Mouse (Mus musculus): Measurements from ENCODE around the gene Tenm3. TPM values are rescaled to one million over a fixed set of nuclear protein-coding genes. Genes with fewer than 3 reads are reported as not detected.

The Tenm3 gene
- polyA plus RNA-seq, 1 experiment from 2014 or later: 2.6 TPM

DNA sequence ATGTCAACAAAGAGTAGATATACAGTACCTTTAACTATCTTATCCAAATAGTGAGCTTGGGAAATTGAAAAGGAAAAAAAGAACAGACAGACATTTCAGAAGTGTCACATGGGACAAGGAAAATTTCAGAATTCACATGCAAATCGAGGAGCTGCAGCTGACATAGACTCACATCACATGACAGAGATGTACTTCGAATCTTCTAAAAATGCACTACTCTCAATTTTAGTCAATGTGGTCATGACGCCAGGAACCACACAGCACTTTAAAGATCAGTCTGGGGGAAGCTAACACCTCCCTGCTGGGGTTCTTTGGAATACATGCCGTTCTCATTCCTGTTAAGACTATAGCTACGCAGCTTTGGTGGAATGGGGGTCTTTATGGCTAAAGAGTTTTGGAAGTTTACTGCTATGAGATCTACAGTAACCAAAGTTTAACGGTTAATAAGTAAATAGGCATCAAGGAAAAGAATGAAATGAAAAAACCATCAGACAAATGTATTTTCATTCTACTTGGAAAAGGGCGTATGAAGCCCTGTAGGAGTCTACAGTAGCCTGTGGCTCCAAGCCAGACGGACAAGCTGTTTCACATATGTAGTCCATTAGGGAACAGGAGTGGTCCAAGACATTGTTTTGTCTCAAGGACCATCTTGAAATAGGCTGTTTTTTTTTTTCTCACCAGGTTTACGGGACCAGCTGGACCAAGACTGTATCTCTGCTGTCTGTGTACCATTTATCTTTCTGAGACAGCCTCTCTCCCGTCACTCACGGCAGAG, 530.4 kb downstream of the Tenm3 start:
- Histone ChIP-seq H3K27me3 (no peaks in the 10 kb centered on the region), H3K27ac (no peak overlapping the region), H3K9me3 (replicated peaks) (no peaks in the 10 kb centered on the region), H3K4me2 (no peak overlapping the region), H3K9ac (no peak overlapping the region), H3K36me3 (no peaks in the 10 kb centered on the region), H3K4me1 (replicated peaks) (no peaks in the 10 kb centered on the region), H3K4me3 (replicated peaks) (no peak overlapping the region)
- WGBS (ENCODE audit: insufficient replicate concordance): 67% methylated on average over 11 of the region's 11 CpGs
- no peak for ATAC-seq (ENCODE audit: low read depth)
- no peak for DNase-seq

DNA sequence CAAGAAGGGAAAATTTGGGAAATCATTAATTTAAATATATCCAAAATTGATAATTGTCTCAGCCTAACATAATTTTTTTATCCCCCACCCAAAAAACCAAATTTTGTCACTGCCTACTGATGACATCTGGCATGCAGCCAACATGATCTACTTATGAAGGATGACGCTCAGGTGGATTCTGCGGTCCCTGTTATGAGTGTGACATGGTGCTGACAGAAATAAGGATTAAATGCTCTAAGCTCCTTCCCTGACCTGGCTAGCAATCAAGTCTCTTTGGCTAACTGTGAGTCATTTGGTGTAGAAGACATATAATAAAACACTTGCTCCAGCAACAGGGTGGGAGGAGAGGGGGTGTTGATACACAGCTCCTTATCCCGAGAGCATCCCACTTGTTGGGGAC, 532.0 kb downstream of the Tenm3 start:
- no peaks in the 10 kb centered on the region for H3K27me3 ChIP-seq
- H3K9ac ChIP-seq: no peak overlapping the region
- WGBS (ENCODE audit: insufficient replicate concordance): 73% methylated on average over 3 of the region's 3 CpGs
- H3K4me3 ChIP-seq (replicated peaks): no peak overlapping the region
- H3K9me3 ChIP-seq (replicated peaks): no peaks in the 10 kb centered on the region
- H3K4me2 ChIP-seq: no peak overlapping the region
- H3K27ac ChIP-seq: no peak overlapping the region
- ATAC-seq (ENCODE audit: low read depth) (no peak), DNase-seq (no peak)
- H3K4me1 ChIP-seq (replicated peaks): no peaks in the 10 kb centered on the region
- H3K36me3 ChIP-seq: no peaks in the 10 kb centered on the region

DNA sequence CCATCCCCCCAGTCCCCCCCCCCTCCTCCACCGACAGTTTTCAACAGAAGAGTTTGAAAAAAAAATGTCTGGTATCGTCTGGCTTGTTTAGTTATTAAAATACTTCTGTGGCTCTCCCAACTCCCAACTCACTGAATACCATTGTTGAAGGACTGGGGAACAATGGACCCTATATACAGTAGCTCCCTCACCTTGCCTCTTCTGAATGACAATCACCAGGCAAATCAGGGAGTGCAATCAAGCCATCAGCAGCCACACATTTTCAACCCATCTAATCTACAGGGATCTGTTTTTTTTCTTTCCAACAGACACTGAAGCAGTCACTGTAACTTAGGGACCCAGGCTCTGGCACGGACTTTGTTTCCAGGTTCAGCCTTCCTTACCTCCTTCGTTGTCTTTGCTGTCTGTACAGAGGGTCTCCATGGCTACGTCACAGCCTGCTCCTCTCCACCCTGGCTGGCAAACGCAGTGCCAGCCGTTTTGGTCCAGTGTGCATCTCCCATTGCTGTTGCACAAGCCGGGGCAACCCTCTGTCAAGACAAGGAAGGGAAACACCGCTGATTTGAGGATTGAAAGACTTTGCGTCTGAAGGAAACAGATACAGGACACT, 533.4 kb downstream of the Tenm3 start:
- Histone ChIP-seq H3K4me3 (replicated peaks) (no peak overlapping the region), H3K9ac (no peak overlapping the region), H3K36me3 (no peaks in the 10 kb centered on the region), H3K27me3 (no peaks in the 10 kb centered on the region), H3K27ac (no peak overlapping the region), H3K4me2 (no peak overlapping the region), H3K9me3 (replicated peaks) (no peaks in the 10 kb centered on the region), H3K4me1 (replicated peaks) (no peaks in the 10 kb centered on the region)
- DNase-seq: no peak
- 60% methylated on average over 10 of the region's 10 CpGs for WGBS (ENCODE audit: insufficient replicate concordance)
- ATAC-seq (ENCODE audit: low read depth): no peak

DNA sequence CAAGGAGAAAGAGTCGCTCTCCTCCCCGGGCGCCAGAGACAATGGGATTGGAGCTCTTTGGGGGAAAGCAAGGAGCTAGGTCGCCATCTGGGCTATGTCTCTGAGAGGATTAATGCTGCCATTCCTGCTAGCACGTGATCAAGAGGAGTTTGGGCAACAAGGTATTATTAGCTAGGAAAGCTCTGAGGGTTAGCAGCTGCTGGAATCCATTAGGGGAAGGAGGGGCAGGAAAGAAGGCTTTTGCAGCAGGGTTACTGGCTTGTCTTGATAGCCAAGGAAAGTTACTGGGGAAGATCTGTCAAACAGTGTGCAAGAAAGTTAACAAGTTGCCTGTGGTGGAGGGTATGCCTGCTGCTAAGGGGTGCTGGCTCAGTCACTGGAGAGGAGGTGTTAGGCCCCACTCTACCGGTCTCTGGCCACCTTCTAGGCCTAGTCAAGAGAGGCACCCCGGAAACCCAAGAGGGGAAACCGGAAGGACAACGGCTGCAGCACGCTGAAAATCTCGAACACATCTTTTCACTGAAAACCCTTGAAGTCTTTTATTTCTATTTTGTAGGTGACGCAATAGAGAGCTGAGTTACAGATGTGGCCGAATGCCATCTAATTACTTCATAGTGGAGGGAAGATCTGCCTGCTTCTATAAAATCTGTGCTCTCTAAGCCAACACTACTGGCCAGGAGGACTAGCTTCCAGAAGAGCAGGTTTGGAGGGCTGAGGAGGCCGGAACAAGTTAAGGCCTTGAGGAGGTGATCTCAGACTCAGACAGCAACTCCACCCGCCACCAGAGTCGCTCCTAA, 534.4 kb downstream of the Tenm3 start:
- no peak overlapping the region for H3K4me2 ChIP-seq
- H3K9ac ChIP-seq: no peak overlapping the region
- H3K9me3 ChIP-seq (replicated peaks): no peaks in the 10 kb centered on the region
- DNase-seq (no peak), ATAC-seq (ENCODE audit: low read depth) (no peak)
- no peak overlapping the region for H3K4me3 ChIP-seq (replicated peaks)
- no peak overlapping the region for H3K27ac ChIP-seq
- H3K27me3 ChIP-seq: no peaks in the 10 kb centered on the region
- 52% methylated on average over 16 of the region's 16 CpGs for WGBS (ENCODE audit: insufficient replicate concordance)
- H3K4me1 ChIP-seq (replicated peaks): no peaks in the 10 kb centered on the region
- no peaks in the 10 kb centered on the region for H3K36me3 ChIP-seq

DNA sequence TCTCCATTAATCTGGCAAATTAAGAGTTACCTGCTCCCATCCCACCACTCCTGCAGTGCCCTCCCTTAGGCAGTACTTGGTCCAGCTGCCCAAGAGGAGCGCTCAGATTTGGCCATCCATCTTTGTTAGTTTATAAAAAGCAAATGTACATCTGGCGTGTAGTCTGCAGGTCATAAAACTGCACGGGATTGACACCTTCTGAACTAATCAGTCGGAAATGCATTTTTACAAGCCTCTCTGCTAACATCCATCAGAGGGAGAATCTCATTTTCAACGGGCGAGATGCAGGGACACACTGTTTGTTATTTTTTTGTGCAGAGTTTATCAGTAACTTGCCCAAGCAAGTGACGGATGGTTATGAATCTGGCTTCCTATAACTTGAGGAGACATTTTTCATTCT, 539.5 kb downstream of the Tenm3 start:
- Histone ChIP-seq H3K36me3 (no peaks in the 10 kb centered on the region), H3K27me3 (no peaks in the 10 kb centered on the region), H3K9me3 (replicated peaks) (no peaks in the 10 kb centered on the region), H3K9ac (no peak overlapping the region), H3K4me1 (replicated peaks) (no peaks in the 10 kb centered on the region), H3K4me2 (no peak overlapping the region), H3K27ac (no peak overlapping the region), H3K4me3 (replicated peaks) (no peak overlapping the region)
- no peak for ATAC-seq (ENCODE audit: low read depth)
- DNase-seq: no peak
- WGBS (ENCODE audit: insufficient replicate concordance): 62% methylated on average over 7 of the region's 7 CpGs

DNA sequence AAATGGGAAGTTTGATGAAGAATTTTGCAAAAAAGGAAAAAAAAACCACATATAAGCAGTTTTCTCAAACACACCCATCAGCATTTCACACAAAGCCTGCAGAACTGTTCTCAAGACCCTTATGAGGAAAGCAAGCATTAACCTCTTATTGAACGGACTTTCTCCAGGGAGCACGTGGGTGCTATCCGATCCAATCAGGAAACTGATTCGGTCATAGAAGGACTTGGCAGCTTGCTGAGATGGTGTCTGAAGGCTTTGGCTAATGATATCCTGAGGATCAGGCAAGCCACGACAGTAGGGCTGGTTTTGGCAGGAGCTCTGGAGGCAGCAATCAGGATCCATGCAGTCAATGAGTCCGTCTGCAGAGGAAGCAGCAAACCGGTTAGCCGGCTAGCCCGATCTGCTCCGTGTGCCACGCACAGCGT, 543.1 kb downstream of the Tenm3 start:
- Histone ChIP-seq H3K4me3 (replicated peaks) (no peak overlapping the region), H3K9me3 (replicated peaks) (no peaks in the 10 kb centered on the region), H3K4me2 (no peak overlapping the region), H3K9ac (no peak overlapping the region), H3K27me3 (no peaks in the 10 kb centered on the region), H3K27ac (no peak overlapping the region), H3K4me1 (replicated peaks) (no peaks in the 10 kb centered on the region), H3K36me3 (no peaks in the 10 kb centered on the region)
- ATAC-seq (ENCODE audit: low read depth): no peak
- no peak for DNase-seq
- 70% methylated on average over 12 of the region's 12 CpGs for WGBS (ENCODE audit: insufficient replicate concordance)

DNA sequence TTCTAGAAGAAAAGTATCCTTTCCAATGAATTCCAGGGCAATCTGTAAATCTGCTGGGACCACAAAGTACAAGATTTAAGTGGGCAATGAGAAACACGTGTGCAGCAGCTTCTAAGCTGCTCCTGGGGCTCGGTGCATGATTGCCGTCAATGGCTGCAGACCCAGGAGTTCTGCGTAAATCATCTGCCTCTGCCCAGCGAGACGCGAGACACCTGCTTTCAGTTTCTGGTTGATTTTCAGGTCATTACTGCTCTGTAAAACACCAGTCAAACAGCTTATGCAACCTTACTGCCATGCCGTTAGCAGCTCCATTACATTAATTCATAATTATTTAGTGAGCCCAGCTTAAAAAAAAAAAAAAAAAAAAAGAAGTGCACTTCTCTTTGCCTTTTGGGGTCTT, 543.7 kb downstream of the Tenm3 start:
- Histone ChIP-seq H3K27me3 (no peaks in the 10 kb centered on the region), H3K4me2 (no peak overlapping the region), H3K4me3 (replicated peaks) (no peak overlapping the region), H3K27ac (no peak overlapping the region), H3K36me3 (no peaks in the 10 kb centered on the region), H3K9me3 (replicated peaks) (0 out of 2 replicates have a peak, but pooled peaks cover 3% of the 10 kb centered on the region), H3K9ac (no peak overlapping the region), H3K4me1 (replicated peaks) (no peaks in the 10 kb centered on the region)
- WGBS (ENCODE audit: insufficient replicate concordance): 62% methylated on average over 8 of the region's 8 CpGs
- no peak for DNase-seq
- ATAC-seq (ENCODE audit: low read depth): no peak

DNA sequence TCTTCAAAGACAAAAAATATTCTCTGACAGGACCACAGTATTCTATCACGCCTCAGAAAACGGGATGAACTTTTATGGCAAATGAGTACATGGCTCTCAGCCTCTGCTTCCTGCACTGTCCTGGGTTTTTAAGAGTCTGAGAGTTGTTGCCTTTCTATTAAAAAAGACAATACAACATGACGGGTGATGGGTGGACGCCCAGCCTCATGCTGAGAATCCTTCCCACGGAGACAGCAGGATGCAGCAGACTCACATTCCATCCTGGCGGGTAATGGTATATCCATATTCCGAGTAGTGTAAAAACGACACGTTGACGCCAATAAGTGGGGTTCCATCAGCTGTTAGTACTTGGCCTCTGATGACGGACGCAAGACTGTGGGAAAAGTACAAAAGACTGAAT, 544.4 kb downstream of the Tenm3 start:
- H3K27me3 ChIP-seq: no peaks in the 10 kb centered on the region
- no peak overlapping the region for H3K4me3 ChIP-seq (replicated peaks)
- no peak overlapping the region for H3K9ac ChIP-seq
- no peaks in the 10 kb centered on the region for H3K4me1 ChIP-seq (replicated peaks)
- ATAC-seq (ENCODE audit: low read depth): no peak
- 0 out of 2 replicates have a peak, but pooled peaks cover 5% of the 10 kb centered on the region for H3K9me3 ChIP-seq (replicated peaks)
- H3K27ac ChIP-seq: no peak overlapping the region
- no peak for DNase-seq
- 71% methylated on average over 12 of the region's 12 CpGs for WGBS (ENCODE audit: insufficient replicate concordance)
- no peak overlapping the region for H3K4me2 ChIP-seq
- H3K36me3 ChIP-seq: no peaks in the 10 kb centered on the region

DNA sequence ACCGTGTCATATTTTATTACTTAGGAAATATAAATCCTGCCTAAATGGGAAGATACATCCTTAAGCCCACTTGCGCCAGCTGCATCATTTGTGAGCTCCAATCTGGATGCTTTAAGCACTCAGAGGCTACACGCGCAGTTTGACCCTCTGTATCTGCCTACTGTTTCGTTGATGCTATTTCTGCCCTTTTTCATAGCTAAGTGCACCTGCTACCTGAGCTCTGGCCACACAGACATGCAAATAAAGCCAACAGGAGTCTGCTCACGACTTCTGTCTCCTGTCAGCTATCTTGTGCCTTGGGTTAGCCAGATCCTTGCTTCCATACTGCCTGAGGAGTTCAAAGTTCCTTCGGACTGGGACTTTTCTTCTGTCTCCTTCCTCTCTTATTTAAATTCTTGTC, 547.4 kb downstream of the Tenm3 start:
- no peak overlapping the region for H3K4me3 ChIP-seq (replicated peaks)
- 65% methylated on average over 7 of the region's 7 CpGs for WGBS (ENCODE audit: insufficient replicate concordance)
- no peak for DNase-seq
- no peak overlapping the region for H3K27ac ChIP-seq
- no peaks in the 10 kb centered on the region for H3K4me1 ChIP-seq (replicated peaks)
- no peak overlapping the region for H3K9ac ChIP-seq
- no peaks in the 10 kb centered on the region for H3K27me3 ChIP-seq
- H3K36me3 ChIP-seq: no peaks in the 10 kb centered on the region
- 0 out of 2 replicates have a peak, but pooled peaks cover 5% of the 10 kb centered on the region for H3K9me3 ChIP-seq (replicated peaks)
- no peak for ATAC-seq (ENCODE audit: low read depth)
- no peak overlapping the region for H3K4me2 ChIP-seq

DNA sequence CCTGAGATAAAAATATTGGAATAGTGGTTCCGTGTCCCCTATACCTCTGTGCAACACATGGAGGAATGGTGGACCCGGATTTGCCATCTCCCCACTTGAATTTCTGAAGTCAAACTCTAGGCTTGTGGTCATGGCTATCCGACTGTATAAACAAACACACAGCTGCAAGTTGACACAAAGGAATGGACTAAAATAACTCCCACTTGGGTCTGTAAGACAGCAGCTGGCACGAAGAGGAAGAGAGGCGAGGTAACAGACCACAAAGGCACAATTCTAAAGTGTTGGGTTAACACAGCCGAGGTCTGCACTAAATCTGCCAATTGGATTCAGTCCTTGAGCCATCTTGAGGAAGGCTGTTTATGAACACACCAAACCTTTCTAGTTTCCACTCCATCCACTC, 548.2 kb downstream of the Tenm3 start:
- no peak for DNase-seq
- WGBS (ENCODE audit: insufficient replicate concordance): 41% methylated on average over 6 of the region's 6 CpGs
- Histone ChIP-seq H3K4me3 (replicated peaks) (no peak overlapping the region), H3K9me3 (replicated peaks) (0 out of 2 replicates have a peak, but pooled peaks cover 5% of the 10 kb centered on the region), H3K4me2 (no peak overlapping the region), H3K9ac (no peak overlapping the region), H3K27me3 (no peaks in the 10 kb centered on the region), H3K4me1 (replicated peaks) (no peaks in the 10 kb centered on the region), H3K27ac (no peak overlapping the region), H3K36me3 (no peaks in the 10 kb centered on the region)
- no peak for ATAC-seq (ENCODE audit: low read depth)

DNA sequence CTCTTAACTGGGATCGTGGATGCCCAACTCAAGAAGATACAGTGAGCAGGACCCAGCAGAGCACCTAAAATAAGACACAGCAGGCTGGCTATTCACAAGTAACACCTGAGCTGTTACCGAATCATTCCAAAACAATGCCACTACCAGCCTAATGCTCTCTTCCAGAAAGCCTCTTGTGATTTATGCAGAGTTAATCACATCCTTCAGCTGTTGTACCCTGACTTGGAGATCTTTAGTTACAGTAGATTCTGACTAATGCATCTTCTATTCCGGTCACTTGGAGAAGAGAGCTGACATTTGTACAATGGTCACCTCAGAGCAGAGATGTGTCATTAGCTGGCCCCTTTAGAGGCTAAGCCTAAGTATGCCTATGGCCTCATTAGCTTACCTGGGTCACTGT, 550.0 kb downstream of the Tenm3 start:
- H3K9ac ChIP-seq: no peak overlapping the region
- no peaks in the 10 kb centered on the region for H3K27me3 ChIP-seq
- no peak overlapping the region for H3K4me2 ChIP-seq
- no peak for ATAC-seq (ENCODE audit: low read depth)
- DNase-seq: no peak
- H3K4me3 ChIP-seq (replicated peaks): no peak overlapping the region
- WGBS (ENCODE audit: insufficient replicate concordance): 69% methylated on average over 3 of the region's 3 CpGs
- H3K36me3 ChIP-seq: no peaks in the 10 kb centered on the region
- no peak overlapping the region for H3K27ac ChIP-seq
- H3K4me1 ChIP-seq (replicated peaks): no peaks in the 10 kb centered on the region
- 0 out of 2 replicates have a peak, but pooled peaks cover 5% of the 10 kb centered on the region for H3K9me3 ChIP-seq (replicated peaks)
